Mouse (Mus musculus): ENCODE data around the gene Camk2d. TPM values are rescaled to one million over a fixed set of nuclear protein-coding genes. Genes with fewer than 3 reads are reported as not detected.

Camk2d gene
- total and polyA plus RNA-seq, 3 experiments: 0.07 to 0.35 TPM; not detected in 1

GRCm38 (mm10) chr3:126665866-126666265 is 69.8 kb downstream of the Camk2d start:
- H3K27me3 ChIP-seq (ENCODE audit: control insufficient read depth in 1 of 2, insufficient read depth in 2 of 2, low read length in 2 of 2): no peaks in the 10 kb centered on the region
- H3K4me3 ChIP-seq (ENCODE audit: control insufficient read depth in 1 of 2, insufficient read depth in 1 of 2, low read depth in 2 of 2, low read length in 2 of 2): no peak overlapping the region
- no peak overlapping the region for H3K9ac ChIP-seq (ENCODE audit: control insufficient read depth, low read depth, low read length, poor library complexity, severe bottlenecking)
- H3K4me1 ChIP-seq (ENCODE audit: control insufficient read depth in 1 of 2, insufficient read depth in 2 of 2, low read length in 2 of 2): no peaks in the 10 kb centered on the region
- DNase-seq (ENCODE audit: low read depth, low spot score): no peak
- TF ChIP-seq MAX (IDR thresholded peaks at IDR 0.05; ENCODE audit: low read length) (no peak), CHD2 (IDR thresholded peaks at IDR 0.05; ENCODE audit: low read length) (no peak), ZNF384 (IDR thresholded peaks at IDR 0.05; ENCODE audit: low read depth, low read length) (no peak), CTCF (IDR thresholded peaks at IDR 0.05 in 2 of 3, conservative IDR thresholded peaks at IDR 0.05 in 1 of 3; ENCODE audit: control insufficient read depth in 1 of 3, insufficient read depth in 1 of 3, low read depth in 2 of 3, low read length in 3 of 3, poor library complexity in 1 of 3, severe bottlenecking in 1 of 3) (no peak), POLR2AphosphoS2 (IDR thresholded peaks at IDR 0.05; ENCODE audit: low read length) (no peak)
- H3K27ac ChIP-seq (ENCODE audit: control insufficient read depth, low read depth, low read length): no peak overlapping the region
- H3K36me3 ChIP-seq (ENCODE audit: control insufficient read depth in 1 of 2, insufficient read depth in 2 of 2, low read length in 2 of 2): no peaks in the 10 kb centered on the region
- no peaks in the 10 kb centered on the region for H3K9me3 ChIP-seq (replicated peaks; ENCODE audit: insufficient read depth, low read length)
- no peaks in the 10 kb centered on the region for H3K79me2 ChIP-seq (ENCODE audit: control insufficient read depth, insufficient read depth, low read length, poor library complexity)

- Histone ChIP-seq H3K79me2 (ENCODE audit: control insufficient read depth, insufficient read depth, low read length, poor library complexity) (no peaks in the 10 kb centered on the region), H3K27ac (ENCODE audit: control insufficient read depth, low read depth, low read length) (no peak overlapping the region), H3K4me3 (ENCODE audit: control insufficient read depth in 1 of 2, insufficient read depth in 1 of 2, low read depth in 2 of 2, low read length in 2 of 2) (no peak overlapping the region), H3K36me3 (ENCODE audit: control insufficient read depth in 1 of 2, insufficient read depth in 2 of 2, low read length in 2 of 2) (no peaks in the 10 kb centered on the region), H3K9ac (ENCODE audit: control insufficient read depth, low read depth, low read length, poor library complexity, severe bottlenecking) (no peak overlapping the region), H3K27me3 (ENCODE audit: control insufficient read depth in 1 of 2, insufficient read depth in 2 of 2, low read length in 2 of 2) (no peaks in the 10 kb centered on the region), H3K4me1 (ENCODE audit: control insufficient read depth in 1 of 2, insufficient read depth in 2 of 2, low read length in 2 of 2) (no peaks in the 10 kb centered on the region), H3K9me3 (replicated peaks; ENCODE audit: insufficient read depth, low read length) (no peaks in the 10 kb centered on the region)
- TF ChIP-seq USF2 (IDR thresholded peaks at IDR 0.05; ENCODE audit: borderline replicate concordance in 1 of 2, insufficient read depth in 1 of 2, low read depth in 1 of 2, low read length in 2 of 2) (no peak), EP300 (IDR thresholded peaks at IDR 0.05; ENCODE audit: low read depth in 1 of 2, low read length in 2 of 2) (no peak), ELF1 (IDR thresholded peaks at IDR 0.05; ENCODE audit: low read depth, low read length) (no peak), NELFE (IDR thresholded peaks at IDR 0.05; ENCODE audit: low read depth, low read length) (no peak), JUND (IDR thresholded peaks at IDR 0.05; ENCODE audit: low read depth, low read length) (no peak)
- DNase-seq (ENCODE audit: low read depth, low spot score): no peak
Measured at GRCm38 (mm10) chr3:126667019-126667418, 70.9 kb downstream of the Camk2d start.

- no peak for DNase-seq (ENCODE audit: low read depth, low spot score)
- no peaks in the 10 kb centered on the region for H3K9me3 ChIP-seq (replicated peaks; ENCODE audit: insufficient read depth, low read length)
Measured at GRCm38 (mm10) chr3:126667451-126667850, 71.3 kb downstream of the Camk2d start.

More at GRCm38 (mm10) chr3:126667451-126667850, 71.3 kb downstream of the Camk2d start:
- TF ChIP-seq MYC (IDR thresholded peaks at IDR 0.05; ENCODE audit: low read depth, low read length): no peak
- no peak for TF ChIP-seq NELFE (IDR thresholded peaks at IDR 0.05; ENCODE audit: low read depth, low read length)
- TF ChIP-seq ZMIZ1 (IDR thresholded peaks at IDR 0.05; ENCODE audit: low read depth, low read length): no peak
- no peak for TF ChIP-seq USF1 (IDR thresholded peaks at IDR 0.05; ENCODE audit: low read depth, low read length)
- no peak for TF ChIP-seq TBP (IDR thresholded peaks at IDR 0.05; ENCODE audit: low read depth, low read length)
- TF ChIP-seq POLR2AphosphoS2 (IDR thresholded peaks at IDR 0.05; ENCODE audit: low read length): no peak
- TF ChIP-seq SMC3 (IDR thresholded peaks at IDR 0.05; ENCODE audit: low read depth, low read length): no peak
- TF ChIP-seq MAZ (IDR thresholded peaks at IDR 0.05; ENCODE audit: low read depth, low read length): no peak
- H3K27ac ChIP-seq (ENCODE audit: control insufficient read depth, low read depth, low read length): no peak overlapping the region
- no peak overlapping the region for H3K4me3 ChIP-seq (ENCODE audit: control insufficient read depth in 1 of 2, insufficient read depth in 1 of 2, low read depth in 2 of 2, low read length in 2 of 2)
- H3K36me3 ChIP-seq (ENCODE audit: control insufficient read depth in 1 of 2, insufficient read depth in 2 of 2, low read length in 2 of 2): no peaks in the 10 kb centered on the region
- no peak overlapping the region for H3K9ac ChIP-seq (ENCODE audit: control insufficient read depth, low read depth, low read length, poor library complexity, severe bottlenecking)
- H3K79me2 ChIP-seq (ENCODE audit: control insufficient read depth, insufficient read depth, low read length, poor library complexity): no peaks in the 10 kb centered on the region
- no peaks in the 10 kb centered on the region for H3K4me1 ChIP-seq (ENCODE audit: control insufficient read depth in 1 of 2, insufficient read depth in 2 of 2, low read length in 2 of 2)
- 0 out of 4 replicates have a peak, but pooled peaks cover 0 to 1% of the 10 kb centered on the region in 2 experiments for H3K27me3 ChIP-seq (ENCODE audit: control insufficient read depth in 1 of 2, insufficient read depth in 2 of 2, low read length in 2 of 2)

Data from MEL (cell line).